Mouse (Mus musculus) midbrain, embryonic 11.5 days (tissue): ENCODE results near the gene Zbtb37. TPM values are rescaled to one million over a fixed set of nuclear protein-coding genes. Genes with fewer than 3 reads are reported as not detected.
"Not testable (repeated sequence)": the region's sequence is repeated elsewhere in the genome, so short reads cannot be mapped to it uniquely, and the experiment has no call there.

Experiments
- ATAC-seq: fragments of 200-750 bp; cut with Nextera tagmentation; 2 replicates; pipeline ENCODE4 v1.8.0; 2017; ENCODE audit warnings: moderate TSS enrichment, moderate library complexity; ENCODE audit not compliant: low FRiP score
- DNase-seq: peaks from one replicate; pipeline ENCODE4 v3.0.0; 2015; ENCODE audit warnings: low spot score; ENCODE audit errors: missing footprints
- H3K27ac ChIP-seq: fragments of 300-500 bp; sonication (generic); 2 replicates; pipeline ENCODE4 v1.5.1; 2014; ENCODE audit warnings: low read depth, low read length
- H3K27me3 ChIP-seq: fragments of 300-500 bp; sonication (generic); 2 replicates; pipeline ENCODE4 v1.6.1; 2014; ENCODE audit warnings: mild to moderate bottlenecking, low read length, moderate library complexity, mixed read lengths; ENCODE audit not compliant: control insufficient read depth, insufficient read depth
- H3K36me3 ChIP-seq: fragments of 300-500 bp; sonication (generic); 2 replicates; pipeline ENCODE4 v1.6.1; 2014; ENCODE audit warnings: mild to moderate bottlenecking, low read length, moderate library complexity, mixed read lengths; ENCODE audit not compliant: control insufficient read depth, insufficient read depth
- H3K4me1 ChIP-seq: fragments of 300-500 bp; sonication (generic); 2 replicates; pipeline ENCODE4 v1.6.1; 2014; ENCODE audit warnings: low read length; ENCODE audit not compliant: control insufficient read depth, insufficient read depth
- H3K4me2 ChIP-seq: fragments of 300-500 bp; sonication (generic); 2 replicates; pipeline ENCODE4 v1.6.1; 2014; ENCODE audit warnings: mild to moderate bottlenecking, moderate library complexity
- H3K4me3 ChIP-seq: fragments of 300-500 bp; sonication (generic); 2 replicates; pipeline ENCODE4 v1.5.1; 2014; ENCODE audit warnings: low read depth, low read length
- H3K9ac ChIP-seq: fragments of 300-500 bp; sonication (generic); 2 replicates; pipeline ENCODE4 v1.6.1; 2014; ENCODE audit warnings: low read length
- H3K9me3 ChIP-seq: fragments of 300-500 bp; sonication (generic); 2 replicates; pipeline ENCODE4 v1.6.1; 2016; ENCODE audit warnings: low read length; ENCODE audit not compliant: control insufficient read depth
- WGBS: fragments of 180-500 bp; shearing (Covaris S2); extraction: QIAGEN DNeasy Blood & Tissue Kit; methylation state at CpG from one replicate; pipeline ENCODE4 v1.1.7; 2014; 5-methylcytosine and 5-hydroxymethylcytosine counted together
- polyA plus RNA-seq: library from polyadenylated mRNA; unstranded; fragments of >200 nt; fragmentation: Nextera tagmentation; extraction: Ambion mirVana; gene quantifications from 2 replicates; pipeline ENCODE4 v1.2.1, GENCODE M21; 2014

Gene Zbtb37
- polyA plus RNA-seq, 1 experiment from 2014 or later = 15.0 TPM

DNA sequence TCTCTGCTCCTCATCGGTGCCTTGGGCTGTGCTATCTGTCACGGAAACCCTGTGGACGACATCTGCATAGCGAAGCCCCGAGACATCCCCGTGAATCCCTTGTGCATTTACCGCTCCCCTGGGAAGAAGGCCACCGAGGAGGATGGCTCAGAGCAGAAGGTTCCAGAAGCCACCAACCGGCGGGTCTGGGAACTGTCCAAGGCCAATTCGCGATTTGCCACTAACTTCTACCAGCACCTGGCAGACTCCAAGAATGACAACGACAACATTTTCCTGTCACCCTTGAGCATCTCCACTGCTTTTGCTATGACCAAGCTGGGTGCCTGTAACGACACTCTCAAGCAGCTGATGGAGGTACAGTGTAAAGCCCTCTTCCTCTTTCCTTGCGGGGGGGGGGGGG is 45.3 kb downstream of the Zbtb37 start:
- no peak for ATAC-seq
- no peak for DNase-seq
- H3K4me2 ChIP-seq = no peak overlapping the region
- no peaks in the 10 kb centered on the region; the same call in 1 of the 2 replicates for H3K36me3 ChIP-seq
- 93% methylated on average over 14 of the region's 15 CpGs for WGBS
- no peak overlapping the region for H3K9ac ChIP-seq
- H3K4me3 ChIP-seq = no peak overlapping the region
- no peaks in the 10 kb centered on the region for H3K27me3 ChIP-seq
- H3K27ac ChIP-seq = no peak overlapping the region
- no peaks in the 10 kb centered on the region for H3K9me3 ChIP-seq
- no peaks in the 10 kb centered on the region for H3K4me1 ChIP-seq

DNA sequence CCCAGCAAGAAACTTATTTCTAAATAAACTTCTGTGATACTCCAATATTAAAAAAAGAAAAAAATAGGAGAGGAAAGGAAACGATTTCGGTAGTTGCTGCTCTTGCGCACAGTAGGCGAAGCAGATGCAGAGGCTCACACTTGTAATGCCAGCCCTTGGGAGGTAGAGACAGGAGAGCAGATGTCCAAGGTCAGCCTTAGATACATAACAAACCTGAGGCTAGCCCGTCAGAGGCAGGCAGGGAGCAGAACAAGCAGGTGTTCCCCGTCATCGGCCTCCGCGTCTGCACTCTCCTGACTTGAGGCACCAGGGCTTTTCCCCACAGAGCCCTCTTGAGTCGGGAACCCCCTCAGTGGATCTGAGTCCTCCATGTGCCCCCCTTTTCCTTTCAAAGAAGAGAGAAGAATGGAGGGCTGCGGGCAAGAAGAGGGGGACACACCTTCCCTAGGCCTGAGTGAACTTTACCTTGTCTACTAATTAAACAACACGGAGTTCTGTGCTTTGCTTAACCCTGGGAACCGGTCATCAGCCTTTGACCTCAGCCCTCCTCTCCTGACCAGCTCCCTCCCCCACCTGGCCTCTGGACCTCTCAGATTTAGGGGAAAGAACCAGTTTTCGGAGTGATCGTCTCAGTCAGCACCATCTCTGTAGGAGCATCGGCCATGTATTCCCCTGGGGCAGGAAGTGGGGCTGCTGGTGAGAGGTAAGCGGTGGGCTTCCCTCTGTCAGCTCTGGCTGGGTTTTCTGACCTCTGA is 47.6 kb downstream of the Zbtb37 start:
- WGBS = 89% methylated on average over 17 of the region's 17 CpGs
- Histone ChIP-seq H3K9me3 (no peaks in the 10 kb centered on the region), H3K9ac (no peak overlapping the region), H3K36me3 (no peaks in the 10 kb centered on the region), H3K4me2 (no peak overlapping the region), H3K4me1 (no peaks in the 10 kb centered on the region), H3K27ac (no peak overlapping the region), H3K4me3 (no peak overlapping the region), H3K27me3 (no peaks in the 10 kb centered on the region)
- no peak for ATAC-seq
- no peak for DNase-seq

DNA sequence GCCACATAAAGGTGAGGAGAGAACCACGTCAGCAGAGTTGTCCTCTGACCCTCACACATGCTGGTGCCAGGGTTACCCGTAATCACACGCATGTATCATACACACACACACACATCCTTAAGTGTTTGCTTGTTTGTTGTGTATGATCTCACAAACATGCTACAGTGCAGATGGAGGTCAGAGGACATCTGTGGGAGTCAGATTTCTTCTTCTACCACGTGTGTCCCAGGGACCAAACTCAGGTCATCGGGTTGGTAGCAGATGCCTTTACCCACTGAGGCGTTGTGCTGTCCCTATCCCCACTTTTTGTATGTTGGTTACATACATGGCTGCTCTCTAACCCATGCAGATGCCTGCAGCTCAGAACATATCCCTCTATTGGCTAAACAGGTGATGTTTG is 49.2 kb downstream of the Zbtb37 start:
- H3K9ac ChIP-seq = no peak overlapping the region
- WGBS = 81% methylated on average over 6 of the region's 6 CpGs
- no peaks in the 10 kb centered on the region for H3K36me3 ChIP-seq
- DNase-seq = no peak
- no peaks in the 10 kb centered on the region for H3K27me3 ChIP-seq
- H3K4me2 ChIP-seq = no peak overlapping the region
- H3K27ac ChIP-seq = no peak overlapping the region
- H3K4me1 ChIP-seq = no peaks in the 10 kb centered on the region
- ATAC-seq = no peak
- no peak overlapping the region for H3K4me3 ChIP-seq
- no peaks in the 10 kb centered on the region for H3K9me3 ChIP-seq

DNA sequence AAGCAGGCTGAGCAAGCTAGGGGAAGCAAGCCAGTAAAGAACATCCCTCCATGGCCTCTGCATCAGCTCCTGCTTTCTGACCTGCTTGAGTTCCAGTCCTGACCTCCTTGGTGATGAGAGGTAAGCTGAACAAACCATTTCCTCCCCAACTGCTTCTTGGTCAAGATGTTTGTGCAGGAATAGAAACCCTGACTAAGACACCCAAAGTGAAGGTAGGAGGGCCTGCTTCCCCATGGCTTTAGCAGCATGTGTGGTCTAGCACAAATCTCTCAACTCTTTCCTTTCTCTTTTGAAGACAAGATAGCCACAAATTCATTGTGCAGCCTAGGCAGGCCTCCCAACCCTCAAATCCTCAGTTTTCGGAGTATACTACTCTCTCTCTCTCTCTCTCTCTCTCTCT is 49.9 kb downstream of the Zbtb37 start:
- not testable (repeated sequence) for H3K27ac ChIP-seq, ATAC-seq, H3K9me3 ChIP-seq, H3K27me3 ChIP-seq, H3K4me1 ChIP-seq, DNase-seq, H3K36me3 ChIP-seq, H3K4me2 ChIP-seq, H3K9ac ChIP-seq, H3K4me3 ChIP-seq
- 61% methylated on average over 1 of the region's 1 CpGs for WGBS

DNA sequence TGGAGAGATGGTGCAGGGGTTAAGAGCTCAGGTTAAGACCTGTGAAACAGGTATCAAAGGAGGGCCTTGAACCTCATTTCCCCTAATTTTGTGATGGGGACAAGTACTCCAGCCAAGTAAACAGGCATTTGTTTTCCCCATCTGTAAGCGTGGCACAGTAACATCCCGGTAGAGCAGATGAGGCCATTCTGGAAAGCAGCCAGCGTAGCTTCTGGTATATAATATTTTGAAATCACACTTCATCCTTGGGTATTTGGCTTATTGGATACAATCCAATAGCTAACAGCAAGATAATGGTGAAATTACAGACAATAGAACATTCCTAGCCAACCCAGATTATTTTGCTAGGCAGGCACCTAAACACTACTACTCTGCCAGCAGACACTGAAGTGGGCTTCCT is 51.8 kb downstream of the Zbtb37 start:
- H3K4me3 ChIP-seq = no peak overlapping the region
- ATAC-seq (no peak), DNase-seq (no peak)
- H3K27ac ChIP-seq = no peak overlapping the region
- H3K4me1 ChIP-seq = no peaks in the 10 kb centered on the region
- no peaks in the 10 kb centered on the region for H3K27me3 ChIP-seq
- H3K4me2 ChIP-seq = no peak overlapping the region
- no peaks in the 10 kb centered on the region for H3K9me3 ChIP-seq
- H3K36me3 ChIP-seq = no peaks in the 10 kb centered on the region
- 95% methylated on average over 3 of the region's 3 CpGs for WGBS
- H3K9ac ChIP-seq = no peak overlapping the region

DNA sequence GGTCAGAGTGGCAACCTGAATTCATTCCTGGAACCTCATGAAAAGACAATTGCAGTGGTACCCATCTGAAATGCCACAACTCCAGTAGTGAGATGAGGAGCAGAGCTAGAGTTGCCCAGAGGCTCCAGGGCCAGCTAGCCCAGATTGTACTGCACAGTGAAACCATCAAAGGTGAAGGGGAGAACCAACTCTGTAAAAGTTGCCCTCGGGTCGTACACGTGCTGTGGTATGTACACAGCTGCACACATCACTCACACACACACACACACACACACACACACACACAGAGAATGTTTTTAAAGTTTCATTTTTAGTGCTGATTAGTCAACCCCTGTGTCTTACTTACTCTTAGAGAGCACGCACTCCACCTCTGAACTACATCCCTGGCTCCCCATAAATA is 53.3 kb downstream of the Zbtb37 start:
- no peak for ATAC-seq
- Histone ChIP-seq H3K9ac (no peak overlapping the region), H3K36me3 (no peaks in the 10 kb centered on the region), H3K4me1 (no peaks in the 10 kb centered on the region), H3K27me3 (no peaks in the 10 kb centered on the region), H3K9me3 (no peaks in the 10 kb centered on the region), H3K27ac (no peak overlapping the region), H3K4me3 (no peak overlapping the region), H3K4me2 (no peak overlapping the region)
- DNase-seq = no peak
- 93% methylated on average over 4 of the region's 4 CpGs for WGBS

DNA sequence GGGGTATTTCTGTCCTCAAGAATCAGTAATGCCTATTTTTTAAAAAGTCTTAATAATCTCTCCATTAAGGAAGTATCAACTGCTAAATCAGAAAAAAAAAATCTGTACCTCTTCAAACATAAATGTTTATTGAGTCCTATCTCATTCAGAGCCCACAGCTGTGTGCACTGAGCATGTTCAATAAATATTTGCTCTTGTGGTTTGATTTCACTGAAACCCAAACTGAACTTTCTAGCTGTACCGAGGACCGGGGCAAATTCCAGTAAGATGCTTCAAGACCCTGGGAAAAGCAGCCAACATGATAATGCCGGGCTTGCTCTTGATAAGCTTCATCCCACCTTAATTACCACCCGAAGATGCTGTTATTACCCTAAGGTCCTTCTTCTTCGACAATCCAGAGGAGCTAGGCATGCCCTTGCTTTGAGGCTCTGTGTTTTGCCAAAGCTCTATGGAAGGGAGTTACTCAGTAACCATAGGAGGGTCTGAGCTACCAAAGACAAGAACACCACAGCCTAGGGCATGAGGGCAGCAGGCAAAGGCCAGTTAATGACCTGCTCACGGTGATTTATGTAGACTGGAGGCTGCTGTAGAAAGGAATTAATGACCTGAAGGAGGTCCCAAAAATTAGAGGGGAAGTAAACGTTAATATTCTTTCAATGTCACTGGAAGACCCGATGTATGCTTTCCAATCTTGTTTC is 54.0 kb downstream of the Zbtb37 start:
- Histone ChIP-seq H3K4me2 (no peak overlapping the region), H3K27ac (no peak overlapping the region), H3K27me3 (no peaks in the 10 kb centered on the region), H3K9ac (no peak overlapping the region), H3K4me3 (no peak overlapping the region), H3K4me1 (no peaks in the 10 kb centered on the region), H3K36me3 (no peaks in the 10 kb centered on the region), H3K9me3 (no peaks in the 10 kb centered on the region)
- ATAC-seq (no peak), DNase-seq (no peak)
- WGBS = 88% methylated on average over 8 of the region's 8 CpGs

DNA sequence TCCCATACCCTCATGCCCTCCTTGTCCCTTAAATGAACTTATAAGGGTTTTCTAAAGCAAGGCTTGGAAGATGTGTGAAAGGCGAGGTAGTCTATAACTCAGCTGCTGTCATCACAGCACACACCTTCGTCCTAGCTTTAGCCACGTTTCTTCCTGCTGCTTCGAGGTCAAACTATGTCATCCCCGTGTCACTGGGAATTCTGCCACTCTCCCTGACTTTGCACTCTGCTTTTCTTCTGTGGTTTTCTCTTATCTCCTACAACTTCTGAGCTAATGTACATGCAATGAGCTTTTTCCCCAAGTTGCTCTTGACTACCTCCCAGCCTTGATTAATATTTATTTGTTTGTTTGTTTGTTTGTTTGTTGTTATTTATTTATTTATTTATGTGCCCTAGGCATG is 54.6 kb downstream of the Zbtb37 start:
- no peak overlapping the region for H3K4me2 ChIP-seq
- ATAC-seq = no peak
- DNase-seq = no peak
- no peaks in the 10 kb centered on the region for H3K4me1 ChIP-seq
- H3K36me3 ChIP-seq = no peaks in the 10 kb centered on the region
- H3K9me3 ChIP-seq = no peaks in the 10 kb centered on the region
- WGBS = 83% methylated on average over 5 of the region's 5 CpGs
- H3K9ac ChIP-seq = no peak overlapping the region
- H3K4me3 ChIP-seq = no peak overlapping the region
- no peaks in the 10 kb centered on the region for H3K27me3 ChIP-seq
- no peak overlapping the region for H3K27ac ChIP-seq

DNA sequence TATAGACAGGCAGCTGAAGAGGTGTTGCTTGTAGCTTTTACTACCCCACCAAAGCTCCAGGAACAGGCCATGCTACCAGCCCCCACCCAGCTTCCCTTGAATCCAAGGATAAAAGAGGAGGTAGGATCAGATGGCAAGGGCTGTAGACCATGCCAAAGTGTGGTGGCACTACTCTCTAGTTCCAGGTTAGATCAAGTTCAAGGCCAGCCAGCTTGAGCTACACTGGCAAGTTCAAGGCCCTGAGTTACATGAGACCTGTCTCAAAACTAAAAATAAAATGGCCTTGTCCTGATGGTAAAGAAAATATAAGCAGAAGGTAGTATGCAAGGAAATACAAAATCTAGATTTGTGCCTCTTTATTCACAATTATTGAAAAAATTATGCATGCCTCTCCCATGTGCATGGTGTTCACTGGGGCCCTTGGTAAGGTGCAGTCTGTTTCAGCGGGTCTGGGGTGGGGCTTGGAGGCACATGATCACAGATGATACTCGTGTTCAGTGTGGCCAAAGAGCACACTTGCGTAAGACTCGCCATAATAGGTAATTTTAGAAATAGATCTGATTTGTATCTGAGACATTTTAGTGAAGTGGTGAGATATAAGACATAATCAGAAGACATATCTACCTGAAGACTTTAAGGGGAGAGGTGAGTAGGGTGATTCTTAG is 56.4 kb downstream of the Zbtb37 start, which contains the start of gene Serpinc1:
Serpinc1 (plus strand) TSS at position 515 of the 665 bp plus-strand sequence.
- DNase-seq (no peak), ATAC-seq (no peak)
- Histone ChIP-seq H3K4me2 (no peak within 1 kb of the TSS), H3K4me3 (no peak within 1 kb of the TSS), H3K9ac (no peak within 1 kb of the TSS), H3K27ac (no peak within 1 kb of the TSS), H3K27me3 (no peaks in the 10 kb centered on the region), H3K36me3 (no peaks in the 10 kb centered on the region), H3K4me1 (no peaks in the 10 kb centered on the region), H3K9me3 (no peaks in the 10 kb centered on the region)
- 92% methylated on average over 4 of the region's 4 CpGs for WGBS
